Mouse (Mus musculus) T-cell, adult 2 months (primary cell): ENCODE measurements around the gene Begain.

Experiments
- DNase-seq: peaks from one replicate; pipeline ENCODE4 v3.0.0; 2022; ENCODE audit warnings: low spot score

Begain gene

DNA sequence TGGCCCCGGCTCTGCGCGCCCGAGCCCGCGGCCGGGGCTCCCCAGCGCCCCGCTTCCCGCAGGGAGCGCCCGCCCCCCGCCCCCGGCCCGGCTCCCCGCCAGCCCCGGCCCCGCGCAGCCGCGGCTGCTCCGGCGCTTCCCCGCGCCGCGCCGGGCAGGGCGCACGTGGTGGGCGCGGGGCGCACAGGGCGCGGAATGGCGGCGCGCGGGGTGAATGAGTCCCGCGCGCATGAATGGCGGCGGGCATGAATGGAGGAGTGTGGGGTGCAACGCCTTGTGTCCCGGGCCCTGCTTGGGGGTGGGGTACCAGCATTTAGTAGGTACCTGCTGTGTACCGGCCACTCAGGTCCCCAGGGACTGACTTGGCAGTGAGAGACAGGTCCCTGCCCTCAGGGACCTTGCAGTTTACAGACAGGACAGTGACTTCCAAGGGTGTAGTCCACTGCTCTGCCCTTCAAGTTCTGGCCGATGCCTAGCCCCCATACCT, at the start of gene Begain:
Gene Begain, minus strand, starts transcription at position 51 of the 487 bp plus-strand sequence.
- DNase-seq: no peak

DNA sequence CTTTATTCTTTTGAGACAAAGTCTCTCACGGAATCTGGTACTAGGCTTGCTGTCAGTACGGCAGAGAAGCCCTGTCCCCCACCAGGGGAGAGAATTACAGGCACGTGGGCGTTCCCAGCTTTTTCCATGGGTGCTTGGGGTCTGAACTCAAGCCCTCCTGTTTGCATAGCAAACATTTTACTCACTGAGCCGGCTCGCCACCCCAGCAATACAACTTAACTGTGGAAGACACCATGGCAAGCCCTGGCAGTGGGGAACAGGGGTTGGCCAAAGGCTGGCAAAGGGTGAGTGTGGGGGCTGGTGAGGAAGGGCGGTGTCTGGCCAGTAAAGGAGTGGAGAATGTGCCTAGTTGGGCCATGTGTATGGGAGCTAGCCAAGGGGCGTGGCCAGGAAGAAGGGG, 47.7 kb upstream of the Begain start:
- DNase-seq: no peak

DNA sequence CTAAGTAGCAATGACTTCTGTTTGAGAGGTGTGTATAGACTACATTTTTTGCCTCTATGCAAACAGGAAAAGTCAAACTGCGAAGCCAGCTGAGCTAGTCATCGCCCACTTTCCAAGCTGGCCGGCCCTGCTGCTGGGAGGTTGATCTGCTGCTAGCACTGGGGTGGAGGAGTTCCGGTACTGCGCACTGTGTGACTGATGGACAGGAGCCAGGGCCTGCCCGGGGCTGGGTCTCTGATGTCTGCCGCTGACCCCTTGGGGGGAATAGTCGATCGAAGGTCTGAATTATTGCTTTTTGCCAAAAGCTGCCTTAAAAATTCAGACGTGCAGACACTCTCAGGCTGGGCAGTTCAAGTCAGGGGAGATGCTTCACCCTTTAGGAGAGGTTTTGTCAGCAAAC, 47.1 kb upstream of the Begain start:
- no peak for DNase-seq

DNA sequence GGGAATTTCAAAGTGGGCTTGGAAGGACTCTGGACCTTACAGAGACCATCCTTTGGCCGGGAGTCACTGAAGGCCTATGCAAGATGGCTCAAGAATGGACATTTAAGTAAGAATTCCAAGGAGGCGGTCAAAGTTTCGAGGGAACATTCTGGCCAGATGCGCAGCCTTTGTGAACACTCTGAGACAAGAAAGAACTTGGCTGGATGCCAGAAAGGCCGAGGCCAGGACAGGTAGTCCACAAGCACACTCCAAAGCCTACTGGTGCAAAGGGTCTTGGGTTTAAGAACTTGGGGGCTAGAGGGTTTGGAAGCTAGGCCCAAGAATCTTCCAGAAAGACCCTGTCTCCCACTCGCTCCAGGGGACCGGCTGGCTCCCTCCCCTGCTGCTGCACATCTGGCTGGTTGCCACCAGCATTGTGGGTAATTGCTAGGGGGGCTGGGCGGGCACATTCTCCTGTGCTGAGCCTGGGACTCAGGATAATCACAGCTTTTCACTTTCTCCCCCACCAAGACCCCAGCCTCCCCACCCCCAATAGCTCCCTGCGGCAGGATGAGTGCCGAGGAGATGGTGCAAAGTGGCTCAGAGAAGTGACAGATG, 45.1 kb upstream of the Begain start:
- DNase-seq: no peak

DNA sequence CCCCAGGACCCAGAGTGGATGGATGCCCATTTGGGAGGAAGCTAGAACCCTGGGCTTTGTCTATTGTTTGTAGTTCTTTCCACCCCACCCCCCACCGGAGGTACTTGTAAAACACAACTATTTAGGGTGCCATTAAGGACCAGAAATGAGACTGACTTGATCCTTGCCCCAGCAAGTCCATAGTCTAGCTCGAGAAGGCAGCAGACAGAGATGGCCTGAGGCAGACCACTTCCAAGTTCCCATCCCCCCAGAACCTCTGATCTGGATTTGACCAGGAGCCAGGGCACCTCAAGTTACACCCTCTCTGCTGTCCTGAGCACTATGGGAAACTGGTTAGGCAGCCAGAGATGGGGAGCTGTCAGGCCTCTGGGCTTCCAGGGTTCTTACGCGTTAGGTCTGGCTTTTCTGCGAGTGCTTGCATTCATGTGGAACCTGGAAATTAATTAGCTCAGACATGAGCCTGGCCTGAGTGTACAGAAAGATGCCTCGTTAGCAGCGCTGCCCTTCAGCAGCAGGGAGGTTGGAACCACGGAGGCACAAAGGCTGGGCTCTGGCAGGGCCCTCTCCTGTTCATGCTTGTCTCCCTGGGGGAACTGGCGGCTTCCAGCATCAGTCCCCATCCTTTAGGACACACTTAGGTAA, 44.5 kb upstream of the Begain start:
- no peak for DNase-seq

DNA sequence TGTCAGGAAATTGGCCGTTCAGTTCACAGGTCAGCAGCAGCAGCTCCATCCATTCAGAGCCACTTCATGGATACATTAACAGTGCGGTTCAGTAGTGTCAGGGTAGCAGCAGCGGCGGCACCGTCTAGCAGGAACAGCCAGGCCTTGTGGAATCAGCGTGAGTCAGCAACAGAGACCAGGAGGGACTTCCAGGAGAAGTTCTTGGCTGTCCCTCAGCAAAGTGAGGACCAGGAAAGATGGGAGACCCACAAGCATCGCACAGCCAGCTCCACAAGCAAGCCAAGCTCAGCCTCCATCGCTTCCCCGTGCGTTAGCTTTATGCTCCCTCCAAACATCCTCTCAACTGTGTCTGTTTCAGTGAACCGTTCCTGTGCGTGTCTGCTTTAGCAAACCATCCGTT, 40.9 kb upstream of the Begain start:
- DNase-seq: no peak

DNA sequence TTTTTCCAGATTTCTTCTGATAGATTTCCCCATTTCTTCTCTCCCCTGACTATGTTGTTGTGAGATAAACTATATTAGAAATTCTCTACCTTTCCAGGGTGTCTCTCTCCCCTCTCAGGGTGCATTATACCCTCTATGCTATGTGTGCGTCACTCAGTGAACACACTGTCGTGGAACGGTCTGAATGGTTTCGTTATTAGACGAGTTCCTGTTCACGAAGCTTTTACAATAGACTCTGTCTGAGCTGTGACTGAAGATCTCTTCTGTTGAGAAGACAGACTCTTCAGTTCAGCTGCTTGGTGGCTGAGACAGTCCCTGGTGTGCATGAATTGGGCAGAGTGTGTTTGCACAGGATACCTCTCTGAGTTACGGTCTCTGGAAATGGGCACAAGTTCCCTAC, 32.4 kb upstream of the Begain start:
- no peak for DNase-seq

DNA sequence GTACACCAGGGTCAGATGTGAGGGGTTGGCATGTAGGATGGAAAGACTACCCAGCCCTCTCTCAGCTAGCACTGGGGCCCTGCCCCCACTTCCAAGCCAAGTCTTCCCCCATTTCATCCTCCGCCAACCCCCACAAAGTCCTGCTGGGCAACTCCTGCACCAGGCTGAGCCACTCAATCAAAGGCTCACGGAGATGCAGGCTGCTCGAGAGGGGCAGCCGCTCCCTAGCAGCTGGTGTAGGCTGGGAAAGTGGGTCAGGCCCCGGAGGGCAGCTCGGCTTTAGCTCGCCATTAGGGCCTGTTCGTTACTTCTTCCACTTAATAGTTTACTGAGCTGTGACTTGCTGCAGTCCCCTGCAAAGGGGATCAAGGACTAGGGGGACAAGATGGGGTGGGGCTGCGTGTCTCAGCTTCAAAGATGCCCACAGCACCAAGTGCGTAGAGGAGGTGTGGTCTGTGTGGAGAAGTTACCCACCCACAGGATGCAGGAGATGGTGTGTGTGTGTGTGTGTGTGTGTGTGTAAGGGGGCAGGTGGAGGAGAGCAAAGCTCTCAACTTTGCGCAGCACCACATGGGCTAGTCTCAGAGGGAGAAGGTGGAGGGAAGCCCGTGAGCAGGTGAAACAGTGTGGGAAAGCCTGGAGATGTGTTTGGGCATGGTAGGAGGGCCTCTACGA, 22.6 kb upstream of the Begain start:
- DNase-seq: peak; percentile 37

DNA sequence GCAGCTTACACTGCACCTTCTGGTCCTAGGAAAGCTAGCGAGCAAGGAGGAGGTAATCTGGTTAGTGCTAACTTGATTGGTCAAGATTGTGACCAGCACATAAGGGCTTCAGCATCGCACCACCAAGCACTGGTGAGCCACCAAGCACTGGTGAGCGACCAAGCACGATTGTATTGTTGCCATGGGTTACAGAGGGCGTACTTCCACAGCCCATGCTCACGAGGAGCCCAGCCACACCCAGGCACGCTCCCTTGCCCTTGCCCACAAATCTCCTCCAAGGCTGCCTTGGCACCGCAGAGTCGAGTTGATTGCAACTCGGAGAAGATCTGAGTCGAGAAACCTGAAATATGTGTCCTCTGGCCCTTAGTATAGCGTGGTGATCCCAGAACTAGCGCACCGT, 22.0 kb upstream of the Begain start:
- DNase-seq: no peak

DNA sequence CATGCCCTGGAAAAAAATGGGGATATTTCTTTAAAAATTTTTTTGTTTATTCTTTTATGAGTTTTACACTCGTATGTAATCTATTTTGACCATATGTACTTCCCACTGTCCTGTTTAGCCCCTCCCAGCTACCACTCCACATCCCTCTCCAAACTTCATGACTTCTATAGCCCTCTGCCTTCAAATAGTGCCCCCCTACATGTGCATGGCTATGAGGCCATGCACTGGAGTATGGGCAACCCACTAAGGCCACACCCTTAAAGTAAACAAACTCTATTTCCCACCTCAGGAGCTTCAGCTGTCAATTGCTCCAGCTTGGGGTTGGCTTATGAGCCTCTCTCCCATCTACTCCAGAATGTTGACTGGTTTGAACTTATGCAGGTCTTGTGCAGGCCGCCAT, 18.1 kb upstream of the Begain start:
- no peak for DNase-seq

DNA sequence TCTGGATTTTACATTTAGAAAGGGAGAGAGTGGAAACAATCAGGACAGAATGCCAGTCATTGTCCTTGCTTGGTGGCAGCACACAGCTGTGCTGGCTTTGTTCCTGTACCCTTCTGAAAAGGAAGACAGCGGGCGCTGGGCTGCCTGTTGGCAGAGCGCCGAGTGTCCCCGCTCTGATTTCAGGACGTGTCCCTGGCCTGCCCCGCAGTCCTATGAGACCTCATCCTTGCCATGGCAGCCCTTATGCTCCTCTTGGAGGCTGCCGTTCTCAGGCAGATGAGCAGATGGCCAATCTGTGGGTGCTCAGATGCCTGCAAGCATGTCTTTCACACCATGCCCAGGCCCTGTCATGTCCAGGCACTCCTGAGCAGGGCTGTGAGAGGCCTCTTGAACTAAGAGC, 17.7 kb upstream of the Begain start:
- no peak for DNase-seq

DNA sequence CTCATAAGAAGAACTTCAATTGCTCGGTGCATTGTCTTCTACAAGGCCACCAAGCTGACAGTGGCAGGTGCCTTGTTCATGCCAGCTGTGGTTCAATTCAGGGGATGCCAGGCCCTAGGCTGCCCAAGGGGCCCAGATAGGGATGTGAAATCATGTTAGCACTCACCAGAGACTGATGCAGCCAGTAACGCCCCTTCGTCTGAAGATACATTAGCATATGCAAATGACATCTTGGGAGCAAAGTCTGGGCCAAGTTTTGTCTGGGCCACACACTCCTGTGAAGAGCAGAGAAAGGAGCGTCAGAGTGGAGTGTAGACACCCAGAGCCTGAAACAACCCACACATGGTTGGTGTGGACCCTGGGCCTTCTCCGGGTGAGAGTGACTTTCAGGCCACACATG, 17.0 kb upstream of the Begain start:
- no peak for DNase-seq

DNA sequence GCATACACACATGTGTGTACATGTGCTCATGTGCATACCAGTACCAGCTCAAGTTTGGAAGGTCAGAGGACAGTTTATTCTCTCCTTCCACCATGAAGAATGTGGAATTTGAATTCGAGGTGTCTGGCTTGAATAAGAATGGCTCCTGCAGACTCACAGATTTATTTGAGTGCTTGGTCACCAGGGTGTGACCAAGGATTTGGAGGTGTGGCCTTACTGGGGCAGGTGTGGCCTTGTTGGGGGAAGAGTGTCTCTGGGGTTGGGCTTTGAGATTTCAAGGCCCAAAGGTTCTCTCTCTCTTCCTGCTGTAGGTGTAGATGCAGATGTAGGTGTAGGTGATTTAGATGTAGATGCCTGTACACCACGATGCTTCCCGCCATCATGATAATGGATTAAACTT, 15.5 kb upstream of the Begain start:
- DNase-seq: no peak

DNA sequence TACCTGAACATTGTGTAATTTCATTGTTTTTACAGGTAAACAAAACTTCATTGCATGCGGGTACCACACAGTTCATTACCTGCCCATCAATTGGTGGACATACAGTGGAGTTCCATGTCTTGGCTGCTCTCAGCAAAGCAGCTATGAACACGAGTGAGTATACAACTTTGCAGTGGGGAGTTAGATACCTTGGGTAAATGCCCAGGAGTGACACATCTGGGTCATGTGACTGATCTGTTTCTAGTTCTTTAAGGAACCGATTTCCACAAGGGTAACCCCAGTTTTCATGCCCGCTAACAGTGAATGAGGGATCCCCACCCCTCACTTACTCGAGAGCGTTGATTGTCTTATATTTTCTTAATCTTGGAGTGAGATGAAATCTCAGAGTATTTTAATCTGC, 9.0 kb upstream of the Begain start:
- DNase-seq: no peak

DNA sequence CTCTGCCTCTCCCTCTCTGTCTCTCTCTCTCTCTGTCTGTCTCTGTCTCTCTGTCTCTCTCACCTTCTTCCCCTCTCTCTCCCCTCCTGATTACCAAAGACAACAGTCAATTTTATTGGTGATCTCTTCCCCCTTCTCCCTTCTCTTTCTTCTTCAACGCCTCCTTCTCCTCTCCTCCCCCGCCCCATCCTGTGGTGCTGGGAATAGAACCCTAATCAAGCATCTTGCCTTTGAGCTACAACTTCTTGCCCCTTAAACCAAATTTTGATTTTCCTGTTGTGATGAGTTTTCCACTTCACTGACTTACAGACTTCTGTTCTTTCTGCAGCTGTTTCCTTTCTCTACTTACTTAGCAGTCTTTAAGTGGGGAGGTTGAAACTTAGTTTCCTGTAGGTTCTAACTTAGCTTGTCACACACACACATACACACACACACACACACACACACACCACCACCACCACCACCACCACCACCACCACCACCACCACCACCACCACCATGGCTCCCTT, 6.8 kb upstream of the Begain start:
- no peak for DNase-seq

DNA sequence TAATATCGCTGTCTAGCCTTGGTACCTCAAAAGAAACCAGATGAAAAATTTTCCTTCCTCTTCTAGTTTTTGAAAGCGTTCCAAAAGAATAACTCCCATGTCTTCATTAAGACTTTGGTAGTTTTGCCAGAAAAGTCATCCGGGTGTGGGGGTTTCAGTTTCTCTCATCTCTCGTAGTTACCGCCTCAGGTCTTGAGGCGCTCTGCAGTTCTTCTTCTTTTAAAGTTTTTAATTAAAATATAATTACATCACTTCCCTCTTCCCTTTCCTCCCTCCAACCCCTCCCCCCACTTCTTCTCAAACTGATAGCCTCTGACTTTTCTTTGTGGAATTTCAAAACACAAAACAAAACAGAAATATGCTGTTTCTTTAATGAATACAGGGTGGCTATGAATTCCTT, 6.1 kb upstream of the Begain start:
- DNase-seq: no peak

DNA sequence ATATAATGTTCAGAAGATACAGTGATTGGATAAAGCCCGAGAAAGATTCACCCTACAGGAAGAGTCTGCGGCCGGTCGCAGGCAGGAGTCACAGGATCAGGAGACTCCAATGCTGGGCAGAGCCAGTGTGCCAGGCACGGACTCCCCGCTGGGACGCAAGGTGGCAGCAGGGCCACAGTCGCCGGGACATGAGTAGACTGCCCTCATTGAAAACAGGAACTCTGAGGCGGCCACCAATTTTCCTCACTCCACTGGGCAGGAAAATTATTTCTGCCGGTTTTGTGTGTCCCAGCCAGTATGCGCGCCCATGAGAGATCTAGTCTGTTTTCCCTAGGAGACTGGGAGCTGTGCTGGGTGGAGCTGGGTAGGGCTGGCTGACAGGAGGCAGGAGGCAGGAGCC, 3.2 kb upstream of the Begain start:
- DNase-seq: no peak

DNA sequence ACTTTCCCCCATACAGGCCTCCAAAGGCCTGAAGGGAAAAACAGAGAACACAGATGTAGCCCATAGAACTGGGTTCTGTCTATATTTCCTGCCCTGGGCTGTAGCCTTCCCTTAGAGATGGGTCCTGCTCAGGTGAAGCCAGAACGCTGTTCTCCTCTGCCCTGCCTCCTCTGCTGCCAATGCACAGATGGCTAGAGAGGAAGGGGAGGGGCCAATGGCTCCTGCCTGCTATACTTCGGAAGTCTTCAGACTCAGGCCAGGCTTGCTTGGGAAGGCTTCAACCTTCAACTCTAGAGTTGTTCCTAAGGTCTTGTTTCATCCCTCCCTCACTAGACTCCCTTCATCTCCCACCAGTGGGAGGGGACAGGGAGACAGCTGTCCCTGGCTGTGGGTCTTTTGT, 1.7 kb upstream of the Begain start:
- no peak for DNase-seq

DNA sequence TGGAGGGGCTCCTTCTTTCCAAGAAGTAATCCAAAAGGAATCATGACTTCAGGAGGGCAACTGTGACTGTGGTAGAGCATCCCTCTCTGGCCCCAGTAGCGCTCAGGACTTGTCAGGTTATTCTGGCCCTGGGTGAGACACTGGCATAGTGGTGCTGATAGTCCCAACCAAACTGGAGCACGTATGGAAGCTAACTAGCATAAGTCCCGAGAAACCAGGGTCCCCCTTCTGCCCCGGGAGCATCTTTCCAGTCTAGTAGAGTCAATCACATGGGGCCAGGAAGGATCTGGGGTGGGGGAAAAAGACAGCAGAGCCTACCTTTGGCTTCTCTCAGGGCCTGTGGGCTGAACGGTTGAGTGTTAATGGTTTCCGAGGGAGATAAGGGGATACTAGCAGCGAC, 721 bp upstream of the Begain start:
- no peak for DNase-seq

DNA sequence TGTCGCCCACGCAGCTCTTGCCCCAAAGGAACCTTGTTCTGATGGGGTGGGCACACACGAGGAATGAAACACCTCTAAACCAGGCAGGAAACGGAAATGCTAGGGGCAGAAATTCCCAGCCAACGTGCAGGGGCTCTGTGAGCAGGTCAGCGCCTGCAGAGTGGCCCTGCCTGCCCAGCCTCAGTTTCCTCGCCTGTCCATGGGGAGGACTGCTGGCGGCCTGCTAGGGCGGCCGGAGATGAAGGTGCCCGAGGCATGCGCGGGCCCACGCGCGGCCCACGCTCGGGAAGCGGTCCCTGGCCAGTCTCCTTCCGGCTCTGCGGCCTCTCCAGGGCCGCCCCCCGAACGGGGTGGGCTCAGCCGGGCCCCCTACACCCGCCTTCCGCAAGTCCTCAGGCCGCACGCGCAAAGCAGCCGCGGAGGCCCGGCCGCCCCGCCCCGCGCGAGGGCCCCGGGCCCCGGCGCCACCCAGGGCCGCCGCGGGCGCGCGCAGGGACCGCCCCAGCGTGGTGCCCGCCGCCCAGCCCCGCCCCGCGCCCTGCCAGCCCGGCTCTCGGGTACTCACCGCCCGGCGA, 369 bp downstream of the Begain start:
- peak; percentile 34 for DNase-seq

DNA sequence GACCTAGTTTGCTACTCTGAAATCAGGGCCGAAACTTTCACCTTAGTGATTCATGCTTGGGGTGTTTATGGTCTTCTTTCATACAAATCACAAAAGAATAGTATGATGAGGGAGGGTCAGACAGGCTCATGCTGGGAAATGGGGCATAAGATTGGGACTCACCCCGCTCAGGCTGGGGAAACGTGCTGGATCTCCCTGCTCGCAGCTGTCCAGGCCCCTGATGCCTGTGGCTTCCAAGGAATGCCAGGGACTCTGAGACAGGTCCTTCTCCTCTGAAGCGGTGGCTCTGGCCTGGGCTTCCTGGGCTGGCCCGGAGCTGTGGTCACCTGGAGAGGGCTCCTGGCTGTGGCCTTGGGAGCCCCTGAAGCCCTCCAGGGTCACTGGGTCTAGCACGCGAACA, 9.4 kb downstream of the Begain start:
- no peak for DNase-seq

DNA sequence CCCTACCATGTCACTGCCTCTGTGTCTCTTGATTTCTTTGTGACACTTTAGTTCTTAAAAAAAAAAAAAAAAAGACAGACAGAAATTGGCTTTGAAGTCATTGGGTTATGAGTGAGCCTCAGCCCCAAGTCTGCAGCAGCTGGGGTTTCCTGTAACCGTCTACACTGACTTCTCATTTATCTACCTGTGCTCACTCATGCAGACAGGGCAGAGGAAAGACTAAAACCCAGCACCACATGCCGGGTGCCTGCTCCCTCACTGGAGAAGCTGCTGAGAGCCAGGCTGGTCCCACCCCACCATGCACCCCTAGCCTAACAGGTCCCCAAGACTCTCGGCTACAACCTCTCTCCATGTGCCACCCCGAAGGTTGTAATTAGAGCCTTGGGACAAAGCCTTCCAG, 10.3 kb downstream of the Begain start:
- no peak for DNase-seq
